Mouse (Mus musculus) cerebellum, adult 2 months (tissue): ENCODE results near the gene Traf4.

Experiments used
- CTCF ChIP-seq: fragments of 200-500 bp; IDR thresholded peaks from 2 replicates; pipeline ENCODE4 v1.5.1; 2011; ENCODE audit warnings: low read depth, mild to moderate bottlenecking, control low read depth, low read length, moderate library complexity, borderline replicate concordance; ENCODE audit not compliant: insufficient read depth
- POLR2A ChIP-seq: fragments of 200-500 bp; IDR thresholded peaks from 2 replicates; pipeline ENCODE4 v1.6.1; 2011; ENCODE audit warnings: low read length, control low read depth, borderline replicate concordance; ENCODE audit not compliant: insufficient read depth

GRCm38 (mm10) chr11:78195101-78195863, 29.9 kb upstream of the Traf4 start:
- TF ChIP-seq CTCF (no peak), POLR2A (no peak)
